Mouse (Mus musculus) megakaryocyte, adult 5-6 weeks (primary cell): ENCODE measurements around the gene Coa3. TPM values are rescaled to one million over a fixed set of nuclear protein-coding genes. Genes with fewer than 3 reads are reported as not detected.

Source experiments
- ATAC-seq: 2 replicates; pipeline ENCODE4 v1.8.0; 2016; ENCODE audit warnings: mild to moderate bottlenecking, inconsistent platforms; ENCODE audit not compliant: poor library complexity, severe bottlenecking
- total RNA-seq, 2 experiments: library from RNA; stranded (forward) in 1 of 2; stranded (reverse) in 1 of 2; fragments of 153-499, 151-499 nt in 1 of 2; fragments of 221-1000, 200-1000 nt in 1 of 2; gene quantifications; 2 replicates each; pipeline versions ENCODE4 v1.2.3 to v1.2.4; 2015 to 2017

Gene Coa3
- total RNA-seq, 2 experiments from 2014 or later, result 33.6 to 69.8 TPM

DNA sequence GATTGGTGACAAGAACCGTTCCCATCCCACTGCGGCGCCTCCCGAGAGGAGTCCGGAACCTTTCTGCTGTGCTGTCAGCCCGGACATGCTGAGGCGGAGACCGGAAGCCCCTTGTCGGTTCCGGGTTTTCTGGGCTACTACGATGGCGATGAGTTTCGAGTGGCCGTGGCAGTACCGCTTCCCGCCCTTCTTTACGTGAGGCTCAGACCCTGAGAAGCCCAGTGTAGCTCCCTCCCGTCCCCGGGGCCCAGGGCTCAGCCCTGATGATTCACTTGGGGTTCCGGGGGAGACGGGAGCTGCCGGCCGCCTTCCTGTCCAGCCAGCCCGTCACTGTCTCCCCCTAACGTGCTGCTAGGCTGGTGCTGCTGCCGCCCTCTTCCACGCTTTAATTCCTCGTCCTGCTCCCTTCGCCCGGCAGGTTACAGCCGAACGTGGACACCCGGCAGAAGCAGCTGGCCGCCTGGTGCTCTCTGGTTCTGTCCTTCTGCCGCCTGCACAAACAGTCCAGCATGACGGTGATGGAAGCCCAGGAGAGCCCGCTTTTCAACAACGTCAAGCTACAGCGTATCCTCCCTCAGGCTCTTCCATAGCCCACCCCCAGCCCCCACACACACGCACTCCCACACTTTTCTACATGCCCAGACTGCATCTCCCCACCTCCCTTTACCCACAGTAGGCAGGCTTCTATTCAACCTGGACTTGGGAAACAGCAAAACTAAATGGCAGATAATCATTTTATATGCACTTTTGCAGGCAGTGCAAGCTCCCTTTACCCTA, 25.1 kb downstream of the Coa3 start, which contains the start of gene Vps25:
Vps25 (plus strand) TSS at position 95 of the 777 bp plus-strand sequence.
- ATAC-seq, result peak; percentile 99

DNA sequence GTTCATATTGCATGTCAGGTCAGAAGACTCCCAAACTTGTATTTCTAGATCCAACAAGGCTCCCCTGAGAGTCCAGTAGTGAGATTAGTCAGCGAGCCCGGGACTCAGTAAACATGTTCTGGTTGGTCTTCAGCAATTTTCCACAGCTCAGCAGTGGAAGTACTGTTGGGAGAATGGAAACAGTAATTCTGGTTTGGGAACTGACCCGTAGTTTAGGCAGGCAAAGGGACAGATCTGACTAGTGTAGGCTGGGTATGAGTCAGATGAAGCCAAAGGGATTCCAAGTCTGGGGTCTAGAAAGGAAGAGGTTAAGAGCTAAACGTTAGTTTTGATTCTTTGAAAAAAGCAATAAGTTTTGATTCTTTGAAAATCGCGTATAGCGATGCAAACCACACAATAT, 26.0 kb downstream of the Coa3 start:
- no peak for ATAC-seq

DNA sequence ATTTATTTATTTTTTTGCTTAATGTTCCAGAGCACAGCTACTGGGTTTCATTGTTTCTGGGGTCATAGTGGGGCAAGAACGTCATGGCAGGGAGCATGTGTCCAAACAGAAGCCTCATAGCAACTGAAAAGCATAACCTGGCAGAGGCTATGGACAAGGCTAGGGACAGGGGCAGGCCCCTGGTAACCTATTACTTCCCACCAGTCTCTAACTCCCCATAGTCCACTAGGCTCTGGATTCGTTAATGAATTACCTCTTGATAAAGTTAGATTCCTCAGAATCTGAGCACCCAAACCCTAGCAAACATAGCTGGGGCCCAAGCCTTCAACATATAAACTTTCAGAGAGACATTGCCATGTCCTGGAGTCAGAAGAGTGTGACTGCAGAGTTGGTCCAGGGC, 27.9 kb downstream of the Coa3 start:
- ATAC-seq, result no peak

DNA sequence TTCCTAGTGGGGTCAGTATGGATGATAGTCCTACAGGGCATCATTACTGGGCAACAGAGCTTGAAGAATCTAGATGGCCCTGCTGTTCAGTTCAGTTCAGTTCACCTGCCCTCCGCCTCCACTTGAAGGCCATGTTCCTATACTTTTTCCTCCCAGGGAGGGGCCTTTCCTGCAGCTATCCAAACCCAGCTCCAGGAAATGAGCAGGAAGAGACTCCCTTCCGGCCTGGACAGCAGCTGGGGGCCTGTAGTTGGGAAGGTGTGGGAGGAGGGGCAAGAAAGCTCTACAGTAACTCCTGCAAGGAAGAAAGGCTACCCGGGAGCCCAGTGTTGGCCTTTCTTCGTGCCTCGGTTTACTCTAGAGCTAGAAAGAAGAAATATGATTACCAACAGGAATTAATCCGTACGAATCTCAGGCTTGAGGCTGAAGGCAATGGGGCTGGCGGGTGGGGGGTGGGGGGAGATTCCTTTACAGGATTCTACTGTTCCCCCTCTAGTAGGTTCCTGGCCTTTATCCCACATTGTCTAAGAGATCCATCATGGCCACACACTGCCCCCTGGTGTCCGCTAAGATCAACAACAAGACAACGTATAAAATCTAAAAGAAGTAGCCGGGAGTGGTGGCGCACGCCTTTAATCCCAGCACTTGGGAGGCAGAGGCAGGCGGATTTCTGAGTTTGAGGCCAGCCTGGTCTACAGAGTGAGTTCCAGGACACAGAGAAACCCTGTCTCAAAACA, 30.5 kb downstream of the Coa3 start:
- ATAC-seq, result peak; percentile 56

DNA sequence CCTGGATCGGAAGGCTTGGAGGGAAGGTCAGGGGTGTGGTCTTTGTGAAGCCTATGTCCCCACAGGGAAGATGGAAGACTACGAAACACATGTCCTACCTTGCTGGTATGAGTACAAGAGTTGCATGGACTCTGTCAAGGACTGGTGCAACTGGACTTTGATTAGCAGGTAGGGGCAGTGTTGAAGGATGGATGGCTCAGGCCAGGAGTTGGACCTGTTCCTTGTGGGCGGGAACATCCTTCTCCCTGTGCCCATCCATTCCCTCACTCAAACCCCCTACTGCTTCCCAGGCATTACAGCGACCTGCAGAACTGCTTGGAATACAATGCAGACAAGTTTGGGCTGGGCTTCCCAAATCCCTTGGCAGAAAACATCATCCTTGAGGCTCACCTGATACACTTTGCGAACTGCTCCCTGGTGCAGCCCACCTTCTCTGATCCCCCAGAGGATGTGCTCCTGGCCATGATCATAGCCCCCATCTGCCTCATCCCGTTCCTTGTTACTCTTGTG, 31.3 kb downstream of the Coa3 start:
- ATAC-seq, result no peak

DNA sequence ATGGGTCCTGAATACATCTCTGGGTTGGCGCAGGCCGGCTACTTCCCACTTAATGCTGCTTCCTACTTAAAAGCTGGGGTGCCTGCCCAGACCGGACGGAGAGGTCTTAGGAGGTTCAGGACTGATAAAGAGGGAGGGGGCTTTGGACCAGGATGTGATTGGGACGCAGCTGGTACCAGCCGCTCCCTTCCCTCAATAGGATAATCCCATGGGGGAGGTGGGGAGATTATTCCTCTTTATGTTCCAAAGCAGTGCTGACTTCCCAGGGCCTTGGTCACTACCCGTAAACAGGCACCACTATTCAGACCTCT, 32.3 kb downstream of the Coa3 start:
- ATAC-seq, result peak; percentile 30; the same call in 1 of the 2 replicates

DNA sequence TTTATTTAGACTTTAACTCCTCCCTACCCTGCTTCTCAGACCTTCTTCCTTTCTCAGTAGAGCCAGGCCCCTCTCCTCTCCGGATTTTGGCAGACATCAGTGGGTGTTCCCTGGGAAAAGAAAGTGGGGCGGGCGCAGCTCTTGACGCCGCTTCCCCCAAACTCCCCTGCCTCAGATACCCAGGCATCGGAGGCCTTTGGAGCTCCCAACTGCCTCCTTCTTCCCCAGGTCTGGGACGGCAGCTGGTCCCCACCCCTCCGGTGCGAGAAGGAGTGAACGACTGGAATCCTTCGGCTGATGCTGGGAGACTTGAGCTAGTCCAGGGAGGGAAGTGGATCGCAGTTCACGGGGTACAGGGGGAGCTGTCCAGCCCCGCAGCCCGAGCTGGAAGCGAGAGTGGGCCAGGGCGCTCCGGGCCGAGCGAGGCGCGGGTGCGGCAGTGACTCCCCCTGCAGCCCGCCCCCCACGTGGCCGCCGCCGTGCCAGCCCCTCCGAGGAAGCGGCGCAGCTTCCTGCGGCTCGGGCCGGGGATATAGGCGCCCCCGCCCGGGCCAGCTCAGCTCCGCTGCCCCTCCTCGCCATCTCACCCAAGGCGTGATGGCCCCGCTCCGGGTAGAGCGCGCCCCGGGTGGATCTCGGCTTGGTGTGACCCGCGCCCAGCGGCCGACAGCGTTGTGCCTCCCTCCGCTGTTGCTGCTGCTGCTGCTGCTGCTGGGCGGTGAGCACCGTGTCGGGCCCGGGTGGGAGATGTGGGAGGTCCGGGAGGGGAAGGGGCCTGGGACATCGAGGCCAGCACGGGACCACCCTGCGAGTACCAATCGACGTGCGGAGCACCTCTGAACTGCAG, 32.8 kb downstream of the Coa3 start, which contains the start of gene Ramp2:
Ramp2 (plus strand) TSS at position 174 of the 847 bp plus-strand sequence.
- ATAC-seq, result 0 out of 2 replicates have a peak, but pooled peaks have one; percentile 15

DNA sequence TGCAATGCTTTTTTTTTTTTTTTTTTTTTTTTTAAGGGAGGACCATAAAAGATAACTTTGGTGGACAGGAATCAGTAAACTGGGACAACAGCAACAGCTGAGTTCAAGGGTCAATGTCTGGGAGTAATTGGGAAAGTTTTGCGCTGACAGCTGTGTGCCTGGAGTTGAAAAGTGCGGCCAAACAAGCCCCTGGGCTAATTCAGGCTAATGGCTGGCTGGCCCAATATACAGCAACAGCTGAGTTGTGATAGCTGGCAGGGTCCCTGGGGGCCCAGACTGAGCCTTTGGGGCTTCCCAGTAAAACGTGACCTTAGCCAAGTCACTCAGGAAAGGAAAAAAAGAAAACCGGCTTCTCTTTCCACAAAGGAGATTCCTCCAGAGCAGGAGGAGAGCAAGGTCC, 33.8 kb downstream of the Coa3 start:
- no peak for ATAC-seq

DNA sequence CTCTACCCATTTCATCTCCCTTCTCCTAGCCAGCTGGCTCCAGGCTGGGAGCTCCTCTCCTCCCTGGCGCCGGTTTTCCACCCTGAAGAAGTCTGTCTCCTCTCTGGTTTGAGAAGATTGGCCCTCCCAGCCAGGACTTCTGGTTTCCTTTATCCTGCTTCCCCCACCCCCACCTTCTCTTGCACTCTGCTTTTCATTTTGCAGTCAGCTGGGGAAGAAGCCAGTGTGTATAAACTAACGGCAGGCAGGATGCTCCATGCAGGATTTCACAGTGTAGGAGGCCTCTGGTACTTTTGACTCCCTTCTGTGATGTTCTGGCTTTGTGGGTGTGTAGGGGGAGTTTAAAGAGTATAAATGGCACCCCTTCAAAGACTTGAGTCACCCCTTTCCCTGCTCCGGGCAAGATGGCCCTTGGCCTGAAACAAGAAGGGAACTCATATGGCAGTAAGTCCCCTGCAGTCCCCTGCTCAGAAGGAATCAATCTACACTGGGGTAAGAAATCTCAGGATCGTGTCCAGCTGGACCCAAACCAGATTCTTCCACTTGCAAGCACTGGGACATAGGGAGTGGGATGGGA, 40.8 kb downstream of the Coa3 start:
- ATAC-seq, result no peak

DNA sequence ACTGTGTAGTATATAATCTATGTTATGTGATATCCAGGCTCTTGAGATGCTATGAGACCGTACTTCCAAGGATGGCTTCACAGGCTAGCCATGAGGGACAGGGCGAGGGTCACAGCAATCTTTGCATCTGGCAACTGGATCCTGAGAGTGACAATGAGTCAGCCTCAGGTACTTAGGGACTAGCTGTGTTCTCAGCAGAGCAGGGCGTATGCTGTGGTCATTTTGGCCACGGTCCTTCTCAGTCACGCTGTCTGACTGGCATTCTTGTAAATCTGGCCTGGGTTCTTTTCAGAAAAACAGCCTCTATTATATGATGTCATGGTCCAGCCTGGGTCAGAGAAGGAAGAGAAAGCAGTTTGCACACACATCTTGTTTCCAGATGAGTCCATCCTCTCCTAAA, 42.1 kb downstream of the Coa3 start:
- no peak for ATAC-seq

DNA sequence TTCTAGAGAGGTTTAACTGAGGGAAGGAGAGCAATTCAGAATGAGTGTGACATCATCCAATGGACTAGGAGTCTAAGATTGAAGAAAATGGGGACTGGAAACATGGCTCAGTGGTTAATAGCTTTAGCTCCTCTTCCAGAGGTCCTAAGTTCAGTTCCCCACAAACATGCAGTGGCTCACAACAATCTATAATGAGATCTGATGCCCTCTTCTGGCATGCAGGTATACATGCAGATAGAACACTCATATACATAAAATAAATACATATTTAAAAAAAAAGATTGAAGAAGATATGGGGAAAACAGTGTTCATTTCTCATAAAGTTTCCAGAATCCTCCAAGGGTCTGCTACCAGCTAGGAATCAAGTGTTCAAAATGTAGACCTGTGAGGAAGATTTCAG, 43.5 kb downstream of the Coa3 start:
- no peak for ATAC-seq

DNA sequence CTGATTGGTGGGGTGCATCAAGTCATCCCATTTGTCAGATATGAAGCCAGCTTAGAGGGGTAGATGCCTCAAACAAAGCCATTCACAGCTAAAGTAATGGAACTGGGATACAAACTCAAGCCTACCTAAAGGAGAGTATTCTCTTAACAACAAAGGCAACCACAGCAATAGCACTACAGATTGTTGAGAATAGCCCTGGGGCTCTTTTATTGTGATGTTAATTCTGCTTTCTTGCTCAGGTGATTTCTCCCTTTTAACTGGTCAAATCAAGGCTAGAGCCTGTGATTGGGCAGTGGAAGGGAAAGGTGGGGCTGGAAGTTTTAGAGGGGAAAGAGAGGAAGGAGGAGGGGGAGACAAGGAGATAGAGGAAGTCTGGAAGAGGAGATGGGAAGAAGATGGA, 44.8 kb downstream of the Coa3 start:
- no peak for ATAC-seq

DNA sequence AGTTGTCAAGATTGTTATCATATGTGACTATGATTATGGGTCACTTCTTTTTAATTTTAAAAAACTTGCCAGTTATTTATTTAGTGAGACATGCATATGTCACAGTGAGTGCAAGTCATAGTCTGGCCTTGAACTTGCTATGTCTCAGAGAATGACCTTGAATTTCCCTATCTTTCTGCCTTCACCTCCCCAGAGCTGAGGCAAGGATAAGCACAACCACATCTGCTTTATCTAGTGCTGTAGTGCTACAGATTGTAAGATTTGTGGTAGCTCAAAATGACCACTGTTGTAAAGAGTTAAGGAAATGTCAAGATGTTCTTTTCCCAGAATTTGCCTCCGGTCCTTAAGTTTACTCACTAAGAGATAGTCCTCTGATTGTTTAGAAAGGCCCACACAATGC, 45.7 kb downstream of the Coa3 start:
- ATAC-seq, result no peak

DNA sequence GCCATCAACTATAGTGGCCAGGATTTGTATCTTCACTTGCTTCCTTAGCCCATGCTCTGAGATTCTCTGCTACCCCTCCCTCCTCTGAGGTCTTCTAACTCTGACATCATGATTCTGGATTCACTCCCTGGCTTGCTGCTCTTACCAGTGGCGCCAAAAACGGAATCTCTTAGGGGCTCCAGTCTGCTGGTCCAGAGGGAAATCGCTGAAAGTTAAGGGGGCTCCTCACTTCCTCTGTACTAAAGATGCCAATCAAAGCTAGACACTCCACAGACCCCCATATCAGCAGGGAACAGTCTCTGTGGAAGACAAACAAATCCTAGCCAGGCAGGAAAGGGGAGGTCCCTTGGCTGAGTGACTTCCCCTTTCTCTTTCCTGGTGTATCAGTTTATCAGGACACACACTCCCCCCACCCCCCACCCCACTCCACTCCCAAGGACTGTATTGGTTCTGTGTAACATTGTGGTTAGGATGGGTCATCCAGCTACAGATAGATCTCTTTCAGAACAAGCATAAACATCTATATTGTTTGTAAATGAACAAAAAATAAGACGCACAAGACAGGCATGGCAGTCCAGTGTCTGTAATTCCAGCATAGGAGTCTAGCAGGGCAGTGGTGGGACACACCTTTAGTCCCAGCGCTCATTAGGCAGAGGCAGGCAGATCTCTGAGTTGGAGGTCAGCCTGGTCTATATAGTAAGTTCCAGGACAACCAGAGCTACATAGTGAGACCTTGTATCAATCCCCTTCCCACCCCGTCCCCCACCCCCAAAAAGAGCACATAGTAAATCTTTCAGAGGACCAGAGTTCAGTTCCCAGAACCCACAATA, 46.7 kb downstream of the Coa3 start:
- peak; percentile 47; the same call in 1 of the 2 replicates for ATAC-seq

DNA sequence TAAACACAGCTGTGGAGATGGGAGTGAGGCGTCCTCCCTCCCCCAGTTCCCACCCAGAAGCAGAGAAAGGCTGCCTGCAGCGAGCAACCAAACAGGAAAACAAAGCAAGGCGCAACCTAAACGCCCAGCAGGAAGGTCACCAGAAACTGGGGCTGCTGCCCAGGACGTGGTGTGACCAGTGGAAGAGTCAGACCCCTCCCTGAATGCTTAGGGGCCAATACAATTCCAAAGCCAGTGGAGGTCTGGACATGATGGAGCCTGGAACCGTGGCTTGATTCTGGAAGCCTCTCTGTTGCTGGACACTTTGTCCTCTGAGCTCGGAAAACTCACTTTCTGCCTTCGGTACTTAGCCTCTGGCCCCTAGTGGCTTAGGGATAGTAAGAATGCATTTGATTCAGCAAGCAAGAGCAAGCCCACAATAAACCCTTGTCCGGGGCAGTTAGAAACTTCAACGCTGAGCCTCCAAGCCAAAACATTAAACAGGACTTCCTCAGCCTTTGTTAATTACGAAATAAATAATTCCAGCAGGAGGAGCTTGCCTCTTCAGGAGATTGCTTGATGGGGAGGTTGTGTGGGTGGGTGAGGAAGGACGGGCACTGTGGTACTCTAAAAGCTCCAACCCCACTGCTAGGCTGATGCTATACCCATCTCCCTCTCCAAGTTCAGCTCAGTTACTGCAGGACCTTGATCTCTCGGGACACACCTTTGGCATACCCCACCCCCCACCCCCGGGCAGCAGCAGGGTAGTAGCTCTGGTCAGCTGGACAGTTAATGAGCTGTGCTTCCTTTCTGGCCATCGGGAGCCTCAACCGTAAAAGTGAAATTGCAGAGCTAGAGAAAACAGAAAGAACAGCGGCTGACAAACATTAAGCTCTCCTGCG, 47.7 kb downstream of the Coa3 start:
- peak; percentile 27; the same call in 1 of the 2 replicates for ATAC-seq

DNA sequence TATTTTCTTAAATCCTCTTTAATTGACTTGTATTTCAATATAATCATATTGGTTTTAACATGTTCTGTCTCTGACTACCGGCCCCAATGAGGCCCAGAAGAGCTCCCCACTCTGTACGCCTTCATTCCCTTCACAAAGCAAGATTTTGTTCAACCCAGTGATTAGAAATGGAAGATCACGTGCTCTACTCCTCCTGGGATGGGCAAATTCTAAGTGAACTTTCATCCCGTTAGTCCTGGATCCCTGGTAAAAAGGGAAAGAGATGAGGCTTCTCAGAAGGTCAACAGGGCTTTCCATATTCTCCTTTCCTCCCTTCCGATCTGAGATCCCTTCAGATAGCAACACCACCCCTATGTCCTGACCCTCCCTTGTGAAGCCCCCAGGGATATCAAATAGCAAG, 48.4 kb downstream of the Coa3 start:
- no peak for ATAC-seq

DNA sequence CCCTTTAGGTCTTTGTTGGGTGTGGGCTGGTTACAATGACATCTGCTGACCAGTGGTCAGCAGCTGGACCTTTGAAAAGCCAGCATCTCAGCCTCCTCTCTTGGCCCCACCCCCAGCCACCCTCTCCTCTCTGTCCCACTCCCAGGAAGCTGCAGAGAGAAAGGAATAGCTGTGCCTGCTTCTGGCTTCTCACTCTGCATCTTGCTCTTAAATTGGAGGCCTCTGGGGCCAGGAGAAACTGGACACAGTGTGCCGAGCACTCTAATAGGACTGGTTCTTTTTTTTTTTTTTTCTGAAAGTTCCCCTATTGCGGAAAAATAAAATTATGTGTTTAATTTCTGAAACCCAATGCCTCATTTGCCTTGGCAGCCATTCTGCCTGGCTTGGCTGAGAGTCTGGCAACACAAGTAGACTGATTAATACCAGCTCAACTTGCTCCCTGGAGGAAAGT, 48.8 kb downstream of the Coa3 start:
- no peak for ATAC-seq

DNA sequence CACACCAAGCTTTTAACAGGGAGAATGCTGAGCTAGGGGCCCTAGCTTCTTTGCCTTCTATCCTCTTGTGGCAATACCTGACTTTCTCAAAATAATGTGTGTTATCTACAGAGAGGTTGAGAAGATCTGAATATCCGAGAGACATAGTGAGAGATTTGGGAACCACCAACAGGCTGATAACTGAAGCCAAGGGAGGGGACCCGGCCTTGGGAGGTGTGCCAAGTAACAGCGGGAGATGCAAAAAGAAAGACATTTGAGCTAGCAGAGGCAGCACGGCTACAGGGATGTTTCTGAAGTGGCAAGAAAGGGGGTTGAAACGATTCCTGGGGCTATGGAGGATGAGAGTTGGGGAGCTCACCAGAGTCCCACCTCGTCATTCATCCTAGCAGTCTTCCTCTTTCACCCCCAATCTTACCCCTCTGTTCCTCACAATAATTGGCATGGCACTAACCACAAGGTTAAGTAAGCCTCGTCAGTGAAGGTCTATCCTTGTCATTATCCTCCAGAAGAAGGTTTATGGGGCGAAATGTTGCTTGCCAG, 49.5 kb downstream of the Coa3 start:
- ATAC-seq, result no peak
